Mouse (Mus musculus) layer of hippocampus, adult 9-11 months (tissue): ENCODE data around the gene Rad51.

ENCODE experiments used
- DNase-seq: peaks from one replicate; pipeline ENCODE4 v3.0.0; 2022

Rad51 gene

GRCm38 (mm10) chr2:119165401-119165800, 52.8 kb downstream of the Rad51 start:
- DNase-seq: no peak

DNA sequence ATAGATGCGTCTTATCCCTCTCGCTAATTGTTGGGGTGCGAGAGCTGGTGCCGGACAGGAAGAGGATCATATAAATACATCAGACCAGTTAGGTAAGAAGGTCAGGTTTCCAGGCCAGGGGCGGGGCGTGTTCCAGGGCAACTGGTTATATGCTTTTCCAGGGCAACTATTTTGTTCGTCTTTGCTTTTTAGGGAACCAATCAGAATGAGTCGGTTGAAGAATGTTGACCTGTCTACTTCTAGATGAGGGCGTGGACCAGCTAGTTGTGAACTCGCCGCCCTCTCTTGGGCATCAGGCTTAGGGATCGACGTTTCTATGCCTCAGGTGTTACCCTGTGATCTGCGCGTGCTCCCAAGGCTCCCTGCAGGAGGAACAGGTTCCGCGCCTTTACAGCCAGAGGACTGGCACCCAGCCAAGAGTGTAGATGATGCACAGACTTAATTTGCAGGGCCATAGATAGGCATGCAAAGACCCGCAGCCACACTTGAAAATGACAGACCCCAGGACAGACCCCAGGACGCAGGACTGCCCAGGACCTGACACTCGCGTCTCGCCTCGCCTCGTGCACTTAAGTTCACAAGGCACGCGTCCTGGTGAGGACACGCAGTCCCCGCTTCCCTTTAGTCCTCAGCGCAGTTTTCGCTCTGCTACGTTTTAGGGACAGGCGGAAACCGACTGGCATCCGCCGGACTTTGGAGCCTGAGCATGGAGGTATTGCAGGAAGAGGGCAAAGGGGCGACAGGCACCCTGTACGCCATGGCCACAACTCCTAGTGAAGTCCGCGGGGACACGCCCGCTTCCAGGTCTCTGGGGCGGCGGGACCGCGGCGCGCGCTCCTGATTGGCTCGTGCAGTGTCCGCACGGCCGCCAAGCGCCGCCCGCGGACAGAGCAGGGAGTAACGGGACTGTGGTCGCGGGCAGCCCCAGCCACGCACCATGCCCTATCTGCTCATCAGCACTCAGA, 54.6 kb downstream of the Rad51 start, which contains the start of gene Gchfr:
Gene Gchfr, plus strand, starts transcription at position 873 of the 965 bp plus-strand sequence.
- DNase-seq: no peak

DNA sequence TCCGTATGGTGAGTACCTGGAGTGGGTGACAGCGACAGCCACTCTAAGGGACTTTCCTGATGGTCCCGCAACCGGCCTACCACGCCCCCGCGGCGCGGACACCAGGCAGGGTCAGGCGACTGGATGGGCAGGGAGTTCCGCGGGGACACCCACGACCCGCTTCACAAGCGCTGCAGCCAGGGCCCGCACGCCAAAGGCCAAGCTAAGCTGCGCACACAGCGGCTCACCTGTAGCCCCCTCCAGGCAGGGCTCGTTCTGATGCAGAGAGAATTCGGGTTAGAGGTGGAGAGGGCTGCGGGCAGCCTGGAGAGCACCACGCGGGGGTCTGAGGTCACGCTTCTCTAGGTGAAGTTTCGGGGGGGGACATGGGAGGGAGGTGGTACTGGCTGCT, 55.3 kb downstream of the Rad51 start:
- no peak for DNase-seq

DNA sequence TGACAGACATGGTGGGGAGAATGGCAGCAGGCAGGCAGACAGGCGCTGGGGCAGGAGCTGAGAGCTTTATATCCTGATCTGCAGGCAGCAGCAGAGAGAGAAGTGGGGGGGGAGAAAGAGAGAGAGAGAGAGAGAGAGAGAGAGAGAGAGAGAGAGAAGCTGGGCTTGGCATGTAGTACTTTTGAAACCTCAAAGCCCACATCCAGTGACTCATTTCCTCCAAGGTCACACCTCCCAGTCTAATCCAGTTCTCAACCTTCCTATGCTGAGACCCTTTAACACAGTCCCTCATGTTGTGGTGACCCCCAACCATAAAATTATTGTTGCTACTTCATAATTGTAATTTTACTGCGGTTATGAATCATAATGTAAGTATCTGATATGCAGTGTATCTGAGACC, 57.7 kb downstream of the Rad51 start:
- no peak for DNase-seq

- DNase-seq: no peak
Observed at GRCm38 (mm10) chr2:119171574-119171973, 59.0 kb downstream of the Rad51 start.

DNA sequence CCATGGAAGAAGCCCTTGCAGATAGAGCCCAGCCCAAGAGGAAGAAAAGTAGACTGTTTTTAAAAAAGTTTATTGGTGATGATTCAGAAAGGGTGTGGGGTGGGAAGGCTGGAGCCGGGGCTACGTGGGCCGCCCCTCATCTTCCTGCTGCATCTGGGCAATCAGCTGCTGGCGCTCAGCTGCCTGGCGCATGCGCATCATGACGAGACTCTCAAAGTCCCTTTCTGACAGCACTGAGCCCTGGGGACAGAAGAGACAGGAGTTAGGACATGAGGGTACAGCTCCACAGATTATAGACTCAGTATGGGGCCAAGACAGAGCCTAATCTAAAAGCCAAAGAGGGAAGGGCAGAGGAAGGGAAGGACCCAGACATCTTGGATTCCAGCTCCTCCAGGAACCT, 59.9 kb downstream of the Rad51 start:
- DNase-seq: no peak

- DNase-seq: peak; percentile 28
Observed at GRCm38 (mm10) chr2:119172862-119173576, 60.4 kb downstream of the Rad51 start.

GRCm38 (mm10) chr2:119173991-119174651, 61.5 kb downstream of the Rad51 start, which contains the start of gene Gm14137:
Gene Gm14137 (plus strand): TSS chr2:119174509.
- no peak for DNase-seq

DNA sequence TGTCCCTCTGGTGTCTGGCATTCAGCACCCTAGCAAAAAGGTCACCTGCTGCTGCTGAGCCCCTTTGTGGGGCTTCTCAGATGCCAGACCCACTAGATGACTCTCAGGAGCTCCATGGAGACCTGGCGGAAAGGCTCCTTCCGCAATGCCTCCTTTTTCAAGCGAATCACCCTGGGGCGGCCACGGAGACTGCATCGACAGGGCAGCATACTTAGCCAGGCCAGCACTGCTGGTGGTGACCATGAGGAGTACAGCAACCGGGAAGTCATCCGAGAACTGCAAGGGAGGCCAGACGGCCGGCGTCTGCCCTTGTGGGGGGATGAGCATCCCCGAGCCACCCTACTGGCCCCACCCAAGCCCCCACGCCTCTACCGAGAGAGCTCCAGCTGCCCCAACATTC, 62.3 kb downstream of the Rad51 start:
- no peak for DNase-seq

DNA sequence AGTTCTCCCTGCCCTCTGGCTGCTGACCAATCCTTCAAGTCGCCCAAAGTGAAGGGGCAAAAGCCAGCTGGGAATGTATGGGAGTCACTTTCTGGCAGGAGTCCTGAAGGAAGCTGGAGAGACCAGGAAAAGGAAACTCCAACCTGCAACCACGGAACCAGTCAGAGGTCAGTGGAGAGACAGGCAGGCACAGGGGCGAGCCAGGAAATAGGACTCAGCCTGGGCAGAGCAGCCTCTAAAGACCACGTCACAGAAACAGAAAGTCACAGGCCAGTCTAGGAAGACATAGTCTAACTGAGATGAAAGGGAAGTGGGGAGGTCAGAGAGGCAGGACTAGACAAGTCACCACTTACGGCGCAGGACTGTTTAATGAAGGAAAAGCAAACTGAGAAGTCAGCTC, 63.0 kb downstream of the Rad51 start:
- no peak for DNase-seq

DNA sequence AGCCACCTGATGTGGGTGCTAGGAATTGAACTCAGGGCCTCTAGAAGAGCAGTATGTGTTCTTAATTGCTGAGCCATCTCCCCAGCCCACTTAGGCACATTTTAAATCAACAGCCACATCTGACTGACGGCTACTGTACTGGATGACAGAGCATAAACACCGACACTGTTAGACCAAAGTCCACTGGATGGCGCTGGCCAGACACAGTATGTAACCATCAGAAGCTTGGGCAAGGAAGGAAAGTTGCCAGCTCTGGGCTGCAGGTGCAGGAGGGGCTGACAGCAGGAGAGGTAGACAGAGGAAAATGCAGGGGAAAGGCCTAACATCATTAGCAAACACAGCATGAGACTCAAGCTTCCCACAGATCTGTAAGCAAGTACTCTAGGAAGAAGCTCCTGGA, 64.2 kb downstream of the Rad51 start:
- no peak for DNase-seq

- DNase-seq: no peak
Observed at GRCm38 (mm10) chr2:119177384-119177939, 64.9 kb downstream of the Rad51 start.

DNA sequence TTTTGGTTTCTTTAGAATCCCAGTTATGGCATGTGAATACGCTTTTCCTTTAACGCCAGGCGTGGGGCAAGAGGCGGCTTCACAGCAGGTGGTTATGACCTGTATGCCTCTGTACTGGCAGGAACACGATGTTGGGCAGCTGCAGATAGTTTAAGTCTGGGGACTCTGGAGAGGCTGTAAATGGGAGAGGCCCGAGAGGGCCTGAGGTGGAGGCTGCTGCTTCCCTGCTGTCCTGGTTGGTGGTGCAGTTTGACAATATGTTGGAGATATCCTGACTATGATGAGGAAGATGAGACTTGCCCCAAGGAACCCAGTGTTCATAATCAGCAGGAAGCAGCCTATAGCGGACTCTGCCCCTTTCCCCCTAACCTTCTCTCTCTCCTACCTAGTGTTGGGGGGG, 70.3 kb downstream of the Rad51 start:
- no peak for DNase-seq

- DNase-seq: peak; percentile 64
Observed at GRCm38 (mm10) chr2:119189029-119189710, 76.6 kb downstream of the Rad51 start.

GRCm38 (mm10) chr2:119190969-119191368, 78.4 kb downstream of the Rad51 start:
- DNase-seq: no peak

DNA sequence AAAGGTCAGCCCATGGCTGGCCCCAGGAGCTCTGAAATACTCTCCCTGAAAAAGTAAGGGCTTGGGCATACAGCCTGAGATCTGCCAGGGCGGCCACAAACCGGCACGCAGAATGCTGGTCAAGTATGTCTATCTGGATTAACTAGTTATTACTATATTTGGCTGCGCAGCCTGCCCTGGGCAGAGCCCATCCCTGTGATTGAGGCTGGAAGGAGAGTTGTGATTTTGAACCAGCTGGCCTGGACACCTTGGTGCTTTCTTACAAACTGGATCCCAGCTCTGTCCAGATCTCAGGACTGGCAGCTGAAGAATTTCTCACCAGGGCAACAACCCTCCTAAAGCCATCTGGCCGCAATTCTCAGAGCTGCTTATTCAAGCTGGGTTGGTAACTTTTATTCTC, 81.5 kb downstream of the Rad51 start:
- no peak for DNase-seq

- DNase-seq: no peak
Observed at GRCm38 (mm10) chr2:119196316-119197108, 83.9 kb downstream of the Rad51 start.
